Mouse (Mus musculus) erythroblast, adult 5-6 weeks (primary cell): ENCODE results near the gene Zzef1. TPM values are rescaled to one million over a fixed set of nuclear protein-coding genes. Genes with fewer than 3 reads are reported as not detected.

Source experiments
- ATAC-seq: replicated peaks from 2 replicates; pipeline ENCODE4 v1.8.0; 2016; ENCODE audit warnings: moderate number of reproducible peaks, mild to moderate bottlenecking, moderate TSS enrichment, inconsistent platforms; ENCODE audit not compliant: poor library complexity, low FRiP score, severe bottlenecking
- total RNA-seq, 2 experiments: library from RNA; stranded (forward) in 1 of 2; stranded (reverse) in 1 of 2; fragments of 150-400 nt in 1 of 2; fragments of 200-764, 138-1000 nt in 1 of 2; gene quantifications; 2 replicates each; pipeline versions ENCODE4 v1.2.3 to v1.2.4; 2015 to 2017; ENCODE audit warnings: low replicate concordance in 2 of 2

The Zzef1 gene
- total RNA-seq, 2 experiments from 2014 or later, result 11.9 to 14.4 TPM

DNA sequence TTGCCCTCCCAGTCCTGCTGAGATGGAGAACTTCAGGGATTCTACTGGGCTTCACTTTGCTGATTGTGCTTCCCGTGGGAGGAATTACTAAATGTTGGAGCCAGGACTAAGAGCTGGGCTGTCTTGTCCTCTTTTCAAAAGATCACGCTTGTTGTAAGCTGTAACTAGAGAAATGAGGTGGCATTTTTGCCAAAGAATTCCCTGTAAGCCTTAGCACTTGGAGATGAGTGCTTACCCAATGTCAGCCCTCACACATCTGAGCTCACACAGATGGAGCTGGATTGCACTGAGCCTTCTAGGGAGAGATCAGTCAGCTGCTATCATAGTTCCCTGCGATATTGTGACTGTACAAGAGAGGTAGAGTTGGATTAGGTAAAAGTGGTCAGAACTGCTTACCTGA, 65.2 kb downstream of the Zzef1 start:
- ATAC-seq, result no peak

DNA sequence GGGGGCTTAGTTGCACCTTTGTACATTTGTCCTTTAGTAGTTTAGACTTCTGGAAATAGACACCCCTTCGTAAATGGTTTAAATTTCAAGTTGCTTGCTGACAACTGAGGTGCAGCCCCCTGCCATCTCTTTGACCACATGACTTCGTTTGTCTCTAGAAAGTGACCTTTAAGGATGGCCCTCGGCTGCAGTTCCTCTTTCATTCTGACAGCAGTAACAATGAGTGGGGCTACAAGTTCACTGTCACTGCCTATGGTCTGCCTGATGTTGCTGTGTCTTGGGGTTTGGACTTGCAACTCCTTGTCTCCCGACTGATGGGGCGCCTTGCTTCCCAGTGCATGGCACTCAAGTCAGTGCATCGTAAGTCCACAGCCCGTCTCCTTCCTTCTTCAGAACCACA, 70.4 kb downstream of the Zzef1 start:
- no peak for ATAC-seq

DNA sequence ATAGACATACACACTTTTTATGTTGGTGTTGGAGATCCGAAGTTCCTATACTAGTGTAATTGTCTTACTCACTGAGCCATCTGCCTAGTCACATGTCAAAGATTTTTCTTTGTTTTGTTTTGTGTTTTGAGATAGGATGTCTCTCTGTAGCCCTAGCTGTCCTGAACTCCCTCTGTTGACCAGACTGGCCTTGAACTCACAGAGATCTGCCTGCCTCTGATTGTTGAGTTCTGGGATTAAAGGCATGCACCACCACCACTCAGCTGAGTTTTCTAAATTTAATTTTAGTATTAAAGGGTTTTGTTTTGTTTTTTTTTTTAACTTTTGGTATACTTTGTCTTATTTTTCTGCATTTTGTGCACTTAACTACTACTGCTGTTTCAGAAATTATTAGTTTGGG, 76.0 kb downstream of the Zzef1 start:
- ATAC-seq, result no peak

DNA sequence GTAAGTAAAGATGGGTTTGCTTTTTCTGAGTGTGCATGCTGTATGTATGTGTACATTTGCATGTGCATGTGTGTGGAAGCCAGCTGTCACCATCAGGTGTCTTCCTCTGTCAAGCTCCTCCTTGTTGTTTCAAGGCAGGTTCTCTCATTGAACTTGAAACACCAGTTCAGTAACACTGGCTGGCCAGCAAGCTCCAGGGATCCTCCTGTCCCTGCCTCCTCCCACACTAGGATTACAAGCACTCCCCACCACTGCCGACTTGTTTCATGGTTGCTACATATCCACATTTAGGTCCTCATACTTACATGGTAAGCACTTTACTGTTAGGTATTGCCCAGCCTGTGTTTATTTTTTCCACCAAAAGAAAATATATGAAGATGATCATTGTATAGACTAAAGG, 96.6 kb downstream of the Zzef1 start:
- ATAC-seq, result no peak

DNA sequence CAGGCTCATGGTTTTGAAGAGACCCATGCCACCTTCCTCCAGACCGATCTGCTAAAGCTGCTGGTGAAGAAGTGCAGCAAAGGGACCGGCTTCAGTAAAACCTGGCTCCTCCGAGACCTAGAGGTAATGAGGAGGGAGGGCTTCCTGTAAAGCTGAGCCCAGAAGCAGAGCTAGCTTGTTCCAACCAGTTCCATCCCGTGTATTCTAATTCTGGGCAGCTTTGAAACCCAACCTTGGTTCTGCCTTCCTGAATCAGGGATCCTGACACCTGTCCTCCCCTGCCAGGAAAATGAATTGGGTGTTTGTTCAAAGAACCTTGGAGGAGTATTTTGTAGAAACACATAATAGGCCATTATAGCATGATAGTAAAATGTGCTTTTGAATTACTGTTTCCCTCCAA, 112.4 kb downstream of the Zzef1 start:
- no peak for ATAC-seq

DNA sequence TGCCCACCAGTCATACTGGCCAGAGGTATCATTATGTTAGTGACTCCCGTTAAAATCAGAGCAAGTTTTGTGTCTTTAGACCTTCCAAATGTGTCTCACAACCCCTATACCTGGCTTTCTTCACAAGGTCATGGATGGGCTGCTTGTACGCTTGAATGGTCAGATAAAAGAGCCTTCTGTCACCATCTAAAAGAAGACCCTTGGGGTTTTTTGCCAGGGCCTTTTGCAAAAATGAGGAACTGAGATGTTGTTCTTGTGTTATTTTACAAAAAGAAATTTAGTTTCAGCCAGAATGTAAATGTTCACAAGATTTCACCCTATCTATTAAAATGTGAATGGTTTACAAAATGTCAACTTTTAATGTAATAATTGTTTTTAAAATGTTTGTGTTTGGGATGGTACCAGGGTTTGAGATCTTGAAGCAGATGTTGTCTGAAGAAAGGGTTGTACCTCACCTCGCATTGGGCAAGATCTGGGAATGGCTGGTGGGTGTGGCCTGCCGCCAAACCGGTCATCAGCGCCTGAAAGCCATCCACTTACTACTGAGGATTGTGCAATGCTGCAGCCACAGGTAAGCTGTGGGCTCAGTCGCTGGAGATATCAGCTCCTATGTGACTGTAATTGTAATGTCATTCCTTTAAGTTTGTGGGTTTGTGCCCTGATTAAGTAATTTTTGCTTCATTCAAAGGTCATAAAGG, 121.4 kb downstream of the Zzef1 start:
- ATAC-seq, result no peak

DNA sequence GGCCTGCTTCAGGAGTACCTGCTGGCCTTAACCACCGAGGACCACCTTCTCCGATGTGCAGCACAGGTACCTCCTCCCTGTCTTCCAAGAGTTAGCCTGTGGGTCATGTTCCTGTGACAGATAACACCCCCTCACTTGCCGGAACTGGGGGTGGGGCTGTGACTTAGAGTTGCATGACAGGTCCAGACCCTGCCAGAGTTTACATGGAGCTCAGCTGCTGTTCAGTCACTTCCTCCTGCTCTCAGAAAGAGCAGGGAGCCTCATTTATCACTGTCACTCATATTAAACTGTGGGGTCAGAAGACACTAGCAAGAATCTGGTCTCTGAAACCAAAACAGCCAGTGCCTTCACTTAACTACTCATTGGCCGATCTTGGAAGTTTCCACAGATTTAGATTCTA, 127.1 kb downstream of the Zzef1 start:
- ATAC-seq, result no peak

DNA sequence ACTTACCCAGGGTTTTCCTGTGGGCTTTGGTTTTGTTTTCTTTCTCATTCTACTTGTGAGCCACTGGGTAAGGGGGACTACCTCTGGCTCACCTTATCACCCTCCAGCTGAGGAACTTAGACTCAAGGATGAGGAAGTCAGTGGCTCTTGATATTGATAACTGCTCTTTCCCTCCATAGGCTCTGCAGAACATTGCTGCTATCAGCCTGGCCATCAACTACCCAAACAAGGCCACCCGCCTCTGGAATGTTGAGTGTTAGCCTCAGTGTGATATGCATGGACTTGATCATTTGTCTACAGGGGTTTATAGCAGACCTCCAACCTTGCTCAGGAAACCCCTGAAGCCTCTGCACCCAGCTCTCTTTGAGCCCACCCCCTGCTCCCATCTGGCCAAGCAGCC, 128.4 kb downstream of the Zzef1 start:
- ATAC-seq, result no peak

DNA sequence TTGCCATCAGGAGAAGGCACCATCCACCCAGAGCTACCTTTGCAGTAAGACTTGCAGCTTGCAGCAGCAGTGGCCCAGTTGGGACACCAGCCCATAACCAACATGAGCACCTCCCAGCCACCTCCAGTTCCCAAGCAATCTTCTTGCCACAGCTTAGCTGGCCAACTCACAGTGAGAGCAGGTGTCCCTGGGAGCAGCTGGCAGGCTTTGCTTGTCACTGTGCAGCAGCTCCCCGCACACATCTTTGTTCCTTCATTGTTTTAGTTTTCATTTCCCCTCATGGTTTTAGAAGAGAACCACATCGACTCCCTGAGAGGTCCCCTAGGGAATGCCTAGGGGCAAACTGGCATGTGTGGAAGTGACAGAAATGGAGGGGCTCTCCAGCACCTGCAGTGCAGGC, 129.0 kb downstream of the Zzef1 start:
- ATAC-seq, result no peak

DNA sequence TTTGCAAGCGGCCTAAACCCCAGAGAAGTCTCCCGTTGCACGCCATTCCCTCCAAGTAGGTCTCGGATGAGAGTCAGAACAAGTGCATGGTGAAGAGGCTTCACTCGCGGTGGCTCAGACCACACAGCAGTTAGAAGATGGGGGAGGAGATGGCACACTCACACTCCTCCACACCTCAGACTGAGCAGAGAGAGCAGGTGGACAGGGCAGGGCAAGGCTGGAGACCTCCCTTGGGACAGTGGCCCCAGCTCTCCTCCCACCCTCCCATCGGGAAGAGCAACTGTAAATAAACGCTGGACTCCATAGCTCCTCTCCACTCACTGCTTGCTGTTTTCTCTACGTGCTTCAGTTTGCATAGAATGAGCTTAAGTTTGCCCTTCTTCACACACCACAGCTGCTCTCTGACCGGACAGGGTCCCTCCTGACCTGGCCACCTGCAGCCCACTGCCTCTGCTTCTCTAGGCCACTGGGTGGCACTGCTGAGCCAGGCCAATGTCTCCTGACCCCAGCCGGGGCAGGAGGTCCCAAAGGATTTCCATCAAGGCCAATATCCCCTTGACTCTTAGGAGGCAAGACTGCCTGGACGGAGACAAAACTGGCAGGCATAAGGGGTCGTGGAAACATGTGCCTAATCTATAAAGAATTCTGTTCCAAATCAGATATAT, 130.3 kb downstream of the Zzef1 start:
- 0 out of 2 replicates have a peak, but pooled peaks have one; percentile 51 for ATAC-seq

DNA sequence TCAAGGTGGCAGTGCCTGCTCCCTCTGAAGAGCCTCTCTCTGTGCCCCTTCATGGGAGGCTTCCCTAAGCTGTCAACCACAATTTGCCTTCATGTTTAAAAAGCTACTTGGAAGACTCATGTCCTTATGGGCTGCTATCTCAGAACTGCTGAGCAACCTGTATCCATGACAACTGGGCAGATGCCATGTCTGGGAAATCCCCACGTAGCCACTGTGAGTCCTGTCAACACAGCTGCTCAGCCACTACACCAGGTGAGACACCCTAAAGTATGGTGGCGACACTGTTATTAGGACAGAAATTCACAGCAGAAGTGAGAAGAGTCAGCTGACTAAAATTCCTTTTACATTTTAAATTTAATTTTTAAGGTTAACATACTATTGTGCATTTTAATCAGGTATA, 132.5 kb downstream of the Zzef1 start:
- no peak for ATAC-seq

DNA sequence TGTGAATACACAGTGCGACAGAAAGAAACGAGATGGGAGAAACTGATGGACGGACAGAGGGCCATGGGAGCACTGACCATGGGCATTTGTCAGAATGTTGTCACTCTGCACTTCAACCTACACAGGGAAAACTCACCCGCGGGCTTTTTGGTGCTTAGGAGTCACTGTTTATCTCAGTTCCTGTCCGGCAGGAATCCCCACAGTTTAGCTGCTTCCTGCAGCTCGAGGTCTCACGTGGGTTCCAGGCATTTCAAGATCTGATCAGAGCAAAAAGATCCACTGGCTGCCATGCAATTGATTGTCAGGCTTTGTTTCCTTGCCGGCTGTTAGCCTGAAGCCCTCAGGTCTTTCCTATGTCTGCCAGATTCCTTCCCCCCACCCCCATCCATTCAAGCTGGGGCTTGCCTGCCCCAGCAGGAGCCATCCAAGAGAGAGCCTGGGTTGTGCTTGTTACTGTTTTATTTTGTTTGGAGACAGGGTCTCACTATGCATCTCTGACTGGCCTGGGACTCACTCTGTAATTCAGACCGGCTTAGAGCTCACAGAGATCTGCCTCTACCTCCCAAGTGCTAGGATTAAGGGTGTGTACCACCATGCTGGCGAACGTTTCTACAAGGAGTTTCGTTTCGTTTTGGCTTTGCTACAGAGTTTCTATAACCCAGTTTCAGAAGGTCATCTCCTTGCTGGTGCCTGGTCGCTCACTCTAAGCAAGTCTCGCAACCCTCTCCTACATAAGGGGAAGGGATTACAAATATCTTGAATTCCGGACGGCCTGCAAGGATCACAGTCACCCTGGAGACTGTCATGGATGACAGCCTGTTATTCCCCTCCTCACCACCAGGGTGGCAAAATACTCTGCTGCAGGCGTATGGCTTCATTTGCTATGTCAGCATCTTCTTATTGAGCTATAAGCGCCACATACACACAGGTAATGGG, 144.4 kb downstream of the Zzef1 start:
- ATAC-seq, result peak; percentile 93

DNA sequence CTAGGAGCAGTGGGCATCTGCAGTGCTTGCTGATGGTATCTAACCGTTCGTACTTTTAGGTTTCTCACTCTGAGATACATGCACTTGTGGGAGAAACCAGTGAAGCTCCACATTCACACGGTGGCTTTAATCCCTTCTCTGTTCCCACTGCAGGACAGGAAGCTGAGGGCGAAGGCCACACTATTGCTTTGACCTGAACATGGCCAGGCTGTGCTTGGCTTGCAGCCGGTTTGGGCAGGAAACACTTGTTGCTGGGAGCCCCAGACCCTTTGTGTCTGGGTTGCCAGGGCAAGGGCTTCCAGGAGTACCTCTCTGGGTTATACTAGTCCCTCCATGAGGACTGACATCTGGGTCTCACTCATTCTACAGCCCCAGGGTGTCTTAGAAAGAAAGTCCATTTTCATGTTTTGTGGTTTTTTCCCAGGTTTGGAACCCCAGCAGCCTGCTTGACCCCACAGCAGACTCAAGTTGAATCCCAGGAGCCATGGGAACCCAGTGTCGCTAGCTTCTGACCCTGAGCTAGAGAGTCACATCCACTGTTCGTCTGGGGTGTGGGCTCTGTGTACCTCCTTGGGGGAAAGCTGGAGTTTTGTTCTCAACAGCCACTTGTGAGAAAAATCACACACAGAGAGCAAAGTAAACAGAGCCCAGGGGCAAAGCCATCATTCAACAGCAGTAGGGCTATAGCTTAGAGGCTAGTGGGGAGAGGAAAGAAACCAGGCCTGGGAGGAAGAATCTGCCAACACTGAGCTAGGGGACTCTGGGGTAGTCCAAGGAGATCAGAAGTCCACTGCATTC, 149.2 kb downstream of the Zzef1 start:
- ATAC-seq, result no peak

DNA sequence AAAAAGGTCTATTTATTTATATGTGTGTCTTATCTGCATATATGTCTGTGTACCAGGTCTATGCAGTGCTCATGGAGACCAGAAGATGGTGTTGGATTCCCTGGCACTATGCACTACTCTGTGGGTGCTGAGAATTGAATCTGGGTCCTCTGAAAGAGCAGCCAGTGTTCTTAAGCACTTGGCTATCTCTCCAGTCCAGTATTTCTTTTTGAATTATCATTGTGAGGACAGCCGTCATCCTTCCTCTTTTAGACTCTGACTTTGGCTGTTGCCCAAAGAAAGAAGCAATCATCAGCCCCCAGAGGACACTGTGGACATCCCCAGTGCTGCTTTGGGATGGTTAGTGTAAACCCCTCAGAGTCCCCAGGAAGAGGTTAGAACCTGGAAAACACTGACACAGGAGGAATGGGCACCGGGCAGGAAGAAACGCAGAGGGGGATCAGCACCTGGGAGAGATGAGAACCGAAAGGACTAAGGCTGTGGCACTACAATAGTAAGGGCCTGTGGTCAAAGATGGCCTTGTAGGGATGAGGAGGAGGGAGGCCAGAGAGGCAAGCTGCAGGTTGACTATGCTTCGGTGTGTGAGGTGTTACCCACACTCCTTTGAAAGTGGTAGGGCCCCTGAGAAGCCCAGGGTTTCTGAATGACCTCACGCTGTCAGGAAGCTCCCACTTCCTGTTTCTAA, 150.0 kb downstream of the Zzef1 start:
- no peak for ATAC-seq

DNA sequence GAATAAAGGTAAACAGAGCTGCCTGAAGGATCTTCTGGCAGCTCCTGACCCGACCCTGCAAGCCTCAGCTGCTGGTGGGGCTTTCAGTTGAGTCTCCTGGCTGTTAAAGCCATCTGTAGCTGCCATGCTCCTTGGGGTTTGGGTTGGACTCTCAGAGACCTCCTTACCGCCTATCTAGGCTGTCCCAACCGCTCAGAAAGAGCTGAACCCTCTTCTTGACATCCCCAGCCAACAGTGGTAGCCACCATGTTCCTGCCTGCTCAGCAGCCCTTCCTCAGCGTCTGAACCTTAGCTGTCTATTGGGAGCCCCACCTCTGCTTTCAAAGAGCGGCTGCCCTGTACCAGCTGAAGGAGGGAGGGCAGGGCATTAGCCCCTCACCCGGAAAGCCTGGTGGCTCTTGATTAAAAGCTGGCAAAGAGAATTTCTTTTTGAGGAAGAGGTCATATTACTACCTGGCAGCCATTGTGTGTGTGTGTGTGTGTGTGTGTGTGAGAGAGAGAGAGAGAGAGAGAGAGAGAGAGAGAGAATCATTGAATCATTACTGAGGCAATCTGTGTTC, 150.6 kb downstream of the Zzef1 start:
- ATAC-seq, result no peak

DNA sequence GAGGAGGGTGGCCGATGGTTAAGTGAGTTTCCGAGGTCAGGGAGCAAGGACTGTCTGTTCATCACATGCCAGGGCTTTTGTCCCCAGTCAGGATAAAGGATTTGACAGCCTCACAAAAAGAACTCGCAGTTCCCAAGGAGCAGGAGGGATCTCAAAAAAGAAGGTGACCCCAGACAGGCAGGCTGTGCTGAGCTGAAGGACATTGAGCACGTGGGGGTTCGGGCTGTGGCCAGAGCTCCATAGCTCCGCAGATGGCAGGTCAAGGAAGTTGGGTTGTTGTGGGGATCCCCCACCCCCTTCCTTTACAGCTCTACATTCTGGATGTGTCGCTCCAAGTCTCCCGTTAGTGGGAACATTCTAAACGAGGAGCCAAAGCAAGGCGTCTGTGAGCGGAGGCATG, 151.8 kb downstream of the Zzef1 start:
- ATAC-seq, result no peak

DNA sequence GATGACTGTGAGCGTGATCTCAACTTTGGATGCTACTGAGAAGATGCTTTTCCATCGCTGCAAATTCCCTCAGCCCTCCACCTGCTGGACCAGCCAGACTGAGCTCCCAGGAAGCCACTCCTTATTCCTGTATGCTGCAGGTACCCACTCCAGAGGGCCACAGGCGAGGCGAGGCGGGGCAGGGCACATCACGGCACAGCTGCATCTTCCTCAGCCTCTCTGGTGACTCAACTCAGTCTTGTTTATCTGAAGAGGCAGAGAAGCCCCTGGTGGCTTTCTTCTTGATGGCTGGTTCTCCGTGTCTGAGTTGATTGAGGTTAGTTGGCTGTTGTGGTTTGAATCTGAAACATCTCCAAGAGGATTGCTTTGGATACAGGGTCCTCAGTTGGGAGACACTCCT, 152.2 kb downstream of the Zzef1 start:
- no peak for ATAC-seq

DNA sequence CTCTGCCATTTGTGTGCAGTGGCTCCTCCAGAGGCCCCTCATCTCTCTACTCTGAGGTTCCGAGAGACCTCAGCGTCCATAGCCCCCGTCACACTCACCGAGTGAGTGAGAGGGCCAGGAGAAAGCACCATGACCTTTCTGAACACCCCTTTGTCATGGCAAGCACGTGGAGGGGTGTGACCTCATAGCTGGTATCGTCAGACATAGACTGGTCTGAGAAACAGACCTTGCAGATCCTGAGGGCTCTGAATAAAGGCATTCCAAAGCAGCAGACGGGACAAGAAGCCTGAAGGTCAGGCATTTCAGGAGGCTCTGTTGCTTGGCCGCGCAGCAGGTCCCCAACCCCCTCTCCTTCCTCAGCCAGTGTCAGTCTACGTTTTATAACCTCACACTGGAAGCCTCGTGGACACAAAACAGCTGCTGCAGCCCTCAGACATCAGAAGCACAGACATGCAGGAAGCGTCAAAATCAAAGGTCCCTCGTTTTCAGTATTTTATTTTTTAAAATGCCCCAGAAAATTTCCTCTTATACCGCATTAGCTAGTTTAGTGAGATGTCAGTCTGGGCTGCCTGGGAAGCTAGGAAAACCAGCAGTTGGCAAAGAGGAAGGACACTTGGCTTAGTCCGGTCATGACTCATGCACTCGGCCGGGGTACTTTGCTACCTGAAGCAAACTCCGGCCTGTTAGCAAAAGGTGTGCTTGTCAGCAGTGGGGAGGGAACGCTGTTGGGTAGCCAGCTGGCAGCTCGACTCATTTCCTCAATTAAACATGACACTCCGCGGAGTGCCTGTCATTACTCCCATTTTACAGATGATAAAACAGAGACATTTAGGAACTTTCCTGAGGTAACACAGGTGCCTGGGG, 155.3 kb downstream of the Zzef1 start:
- ATAC-seq, result no peak
